19 mouse cellular contexts compared by ENCODE assay signal in genomic region chr8:125258806-125259500, GRCm38 (mm10).
DNase-seq lines count a peak whose midpoint lies in the region; ATAC-seq and TF ChIP-seq lines count a peak whose summit lies in the region.
"Had no signal": no experiment of that assay in that cellular context is flagged by ENCODE, and none has a peak within 500 bp of the region (broad histone marks: within the 10 kb centered on the region; RNA-seq: fewer than 3 reads in every experiment).

No protein-coding gene starts in this region.

- H3K9me3 ChIP-seq in embryonic facial prominence, embryonic 13.5 days, result no peaks in the 10 kb centered on the region
- no peaks in the 10 kb centered on the region for H3K9me3 ChIP-seq in embryonic facial prominence, embryonic 10.5 days
- no peaks in the 10 kb centered on the region for H3K9me3 ChIP-seq in kidney, embryonic 14.5 days (ENCODE audit: control insufficient read depth, low read length)
- H3K9me3 ChIP-seq in midbrain, postnatal 0 days (ENCODE audit: low read length), result no peaks in the 10 kb centered on the region
- no peaks in the 10 kb centered on the region for H3K9me3 ChIP-seq in midbrain, embryonic 10.5 days (replicated peaks)
- H3K9me3 ChIP-seq: embryonic facial prominence, embryonic 12.5 days; forebrain, embryonic 10.5 days; limb, embryonic 12.5 days; liver, embryonic 13.5 days; lung, embryonic 15.5 days; stomach, embryonic 15.5 days had no signal

- H3K4me2 ChIP-seq in embryonic facial prominence, embryonic 13.5 days, result no peak overlapping the region
- no peak overlapping the region for H3K4me2 ChIP-seq in kidney, embryonic 14.5 days (replicated peaks; ENCODE audit: low read depth, low read length)
- no peak overlapping the region for H3K4me2 ChIP-seq in midbrain, postnatal 0 days (ENCODE audit: low read depth, low read length, poor library complexity, severe bottlenecking)
- H3K4me2 ChIP-seq: embryonic facial prominence, embryonic 12.5 days; limb, embryonic 12.5 days; liver, embryonic 13.5 days; lung, embryonic 15.5 days; stomach, embryonic 15.5 days had no signal

- no peak overlapping the region for H3K4me3 ChIP-seq in embryonic facial prominence, embryonic 13.5 days
- H3K4me3 ChIP-seq in embryonic facial prominence, embryonic 10.5 days, result no peak overlapping the region
- no peak overlapping the region for H3K4me3 ChIP-seq in kidney, adult 2 months (ENCODE audit: insufficient read depth, low read depth, low read length)
- H3K4me3 ChIP-seq in kidney, embryonic 14.5 days (ENCODE audit: low read length), result no peak overlapping the region
- H3K4me3 ChIP-seq in midbrain, postnatal 0 days (ENCODE audit: low read depth, low read length), result no peak overlapping the region
- H3K4me3 ChIP-seq in midbrain, embryonic 10.5 days, result no peak overlapping the region
- H3K4me3 ChIP-seq: embryonic facial prominence, embryonic 12.5 days; forebrain, embryonic 10.5 days; limb, embryonic 12.5 days; liver, embryonic 13.5 days; lung, embryonic 15.5 days; stomach, embryonic 15.5 days had no signal

- H3K27me3 ChIP-seq in embryonic facial prominence, embryonic 13.5 days, result no peaks in the 10 kb centered on the region
- H3K27me3 ChIP-seq in embryonic facial prominence, embryonic 10.5 days (replicated peaks; ENCODE audit: low read depth, poor library complexity, severe bottlenecking), result no peaks in the 10 kb centered on the region; the same call in 1 of the 2 replicates
- no peaks in the 10 kb centered on the region for H3K27me3 ChIP-seq in kidney, adult 2 months (replicated peaks; ENCODE audit: control insufficient read depth, insufficient read depth, low read length)
- no peaks in the 10 kb centered on the region for H3K27me3 ChIP-seq in kidney, embryonic 14.5 days (ENCODE audit: control insufficient read depth, insufficient read depth, low read length)
- H3K27me3 ChIP-seq in midbrain, postnatal 0 days (ENCODE audit: insufficient read depth, low read length), result no peaks in the 10 kb centered on the region
- H3K27me3 ChIP-seq in midbrain, embryonic 10.5 days (ENCODE audit: low read depth, poor library complexity, severe bottlenecking), result peaks cover 5% of the 10 kb centered on the region; the same call in 1 of the 2 replicates
- H3K27me3 ChIP-seq: embryonic facial prominence, embryonic 12.5 days; limb, embryonic 12.5 days; liver, embryonic 13.5 days; lung, embryonic 15.5 days; stomach, embryonic 15.5 days had no signal

- peaks cover 46% of the 10 kb centered on the region for H3K4me1 ChIP-seq in embryonic facial prominence, embryonic 13.5 days
- H3K4me1 ChIP-seq in embryonic facial prominence, embryonic 10.5 days, result peaks cover 48% of the 10 kb centered on the region
- no peaks in the 10 kb centered on the region for H3K4me1 ChIP-seq in kidney, adult 2 months (ENCODE audit: control insufficient read depth, insufficient read depth, low read length)
- 0 out of 2 replicates have a peak, but pooled peaks cover 3% of the 10 kb centered on the region for H3K4me1 ChIP-seq in kidney, embryonic 14.5 days (ENCODE audit: control insufficient read depth, insufficient read depth, low read length)
- peaks cover 10% of the 10 kb centered on the region for H3K4me1 ChIP-seq in midbrain, postnatal 0 days (ENCODE audit: insufficient read depth, low read length)
- H3K4me1 ChIP-seq in midbrain, embryonic 10.5 days, result peaks cover 55% of the 10 kb centered on the region
- H3K4me1 ChIP-seq: liver, embryonic 13.5 days; stomach, embryonic 15.5 days had no signal

- WGBS in embryonic facial prominence, embryonic 13.5 days, result 59% methylated on average over 8 of the region's 8 CpGs
- WGBS in embryonic facial prominence, embryonic 10.5 days, result 87% methylated on average over 8 of the region's 8 CpGs
- 75% methylated on average over 8 of the region's 8 CpGs for WGBS in kidney, adult 2 months
- 87% methylated on average over 7 of the region's 8 CpGs for WGBS in kidney, embryonic 14.5 days
- WGBS in midbrain, postnatal 0 days, result 77% methylated on average over 8 of the region's 8 CpGs
- 92% methylated on average over 8 of the region's 8 CpGs for WGBS in midbrain, embryonic 10.5 days

- H3K9ac ChIP-seq in embryonic facial prominence, embryonic 13.5 days, result no peak overlapping the region
- no peak overlapping the region for H3K9ac ChIP-seq in kidney, embryonic 14.5 days (ENCODE audit: low read depth, low read length)
- H3K9ac ChIP-seq in midbrain, postnatal 0 days (replicated peaks; ENCODE audit: low read length, poor library complexity, severe bottlenecking), result no peak overlapping the region
- H3K9ac ChIP-seq: embryonic facial prominence, embryonic 12.5 days; limb, embryonic 12.5 days; liver, embryonic 13.5 days; lung, embryonic 15.5 days; stomach, embryonic 15.5 days had no signal

- TF ChIP-seq POLR2A in kidney, adult 2 months (IDR thresholded peaks at IDR 0.05; ENCODE audit: low read depth, low read length), result no peak

- no peak for TF ChIP-seq CTCF in kidney, adult 2 months (conservative IDR thresholded peaks at IDR 0.05; ENCODE audit: insufficient read depth, insufficient read length, low read depth, low read length)
- no peak for TF ChIP-seq CTCF in midbrain, postnatal 0 days (IDR thresholded peaks at IDR 0.05)

- H3K36me3 ChIP-seq in embryonic facial prominence, embryonic 13.5 days, result 0 out of 2 replicates have a peak, but pooled peaks cover 3% of the 10 kb centered on the region
- H3K36me3 ChIP-seq in embryonic facial prominence, embryonic 10.5 days (replicated peaks), result no peaks in the 10 kb centered on the region
- H3K36me3 ChIP-seq in kidney, adult 2 months (ENCODE audit: control insufficient read depth, insufficient read depth, low read length), result no peaks in the 10 kb centered on the region
- H3K36me3 ChIP-seq in kidney, embryonic 14.5 days (ENCODE audit: control insufficient read depth, insufficient read depth, low read length), result no peaks in the 10 kb centered on the region
- H3K36me3 ChIP-seq in midbrain, postnatal 0 days (ENCODE audit: insufficient read depth, low read length), result no peaks in the 10 kb centered on the region
- H3K36me3 ChIP-seq in midbrain, embryonic 10.5 days, result no peaks in the 10 kb centered on the region
- H3K36me3 ChIP-seq: embryonic facial prominence, embryonic 12.5 days; forebrain, embryonic 10.5 days; limb, embryonic 12.5 days; liver, embryonic 13.5 days; lung, embryonic 15.5 days; stomach, embryonic 15.5 days had no signal

- H3K27ac ChIP-seq in embryonic facial prominence, embryonic 13.5 days, result peak overlapping the region; percentile 16; the same call in 1 of the 2 replicates
- H3K27ac ChIP-seq in embryonic facial prominence, embryonic 10.5 days (replicated peaks), result no peak overlapping the region
- no peak overlapping the region for H3K27ac ChIP-seq in kidney, adult 2 months (ENCODE audit: insufficient read depth, low read depth, low read length)
- no peak overlapping the region for H3K27ac ChIP-seq in kidney, embryonic 14.5 days (ENCODE audit: low read depth, low read length)
- H3K27ac ChIP-seq in midbrain, postnatal 0 days (ENCODE audit: low read depth, low read length), result no peak overlapping the region
- H3K27ac ChIP-seq in midbrain, embryonic 10.5 days (replicated peaks), result no peak overlapping the region
- H3K27ac ChIP-seq: embryonic facial prominence, embryonic 12.5 days; forebrain, embryonic 10.5 days; limb, embryonic 12.5 days; liver, embryonic 13.5 days; lung, embryonic 15.5 days; stomach, embryonic 15.5 days had no signal

- no peak for ATAC-seq in embryonic facial prominence, embryonic 13.5 days (ENCODE audit: insufficient number of reproducible peaks, insufficient read depth, low FRiP score, low TSS enrichment, low read depth)
- no peak for ATAC-seq in kidney, embryonic 14.5 days (ENCODE audit: low FRiP score, low TSS enrichment)
- ATAC-seq in midbrain, postnatal 0 days (ENCODE audit: low FRiP score), result no peak
- ATAC-seq in monocyte, adult 5-6 weeks (replicated peaks; ENCODE audit: insufficient number of reproducible peaks, low FRiP score, low TSS enrichment, poor library complexity, severe bottlenecking), result no peak
- no peak for ATAC-seq in megakaryocyte, adult 5-6 weeks (ENCODE audit: poor library complexity, severe bottlenecking)
- ATAC-seq: intestine, postnatal 0 days had no signal

- no peak for DNase-seq in embryonic facial prominence, embryonic 10.5 days (ENCODE audit: low spot score)
- peak; percentile 41 for DNase-seq in kidney, adult 2 months
- DNase-seq in midbrain, postnatal 0 days (ENCODE audit: low spot score), result peak; percentile 37
- DNase-seq in midbrain, embryonic 10.5 days (ENCODE audit: low spot score), result no peak
- DNase-seq: adrenal gland, postnatal 10 days; cerebellum, adult 18-20 months; gastrocnemius, postnatal 10 days; heart, postnatal 14 days; liver, embryonic 13.5 days had no signal

Comparison
In these comparisons a context has a peak if more than half of its experiments do, and no peak if none do; other contexts are left out.
1. DNase-seq: peak in kidney, adult 2 months (single experiment) and midbrain, postnatal 0 days (single experiment); none in embryonic facial prominence, embryonic 10.5 days (single experiment) and midbrain, embryonic 10.5 days (single experiment).